ENCODE assay signal across 20 mouse cellular contexts in genomic region chr17:8729808-8730207, GRCm38 (mm10).
"Had no signal": no experiment of that assay in that cellular context is flagged by ENCODE, and none has a peak within 500 bp of the region (broad histone marks: within the 10 kb centered on the region; RNA-seq: fewer than 3 reads in every experiment).

No protein-coding gene starts in this region.

- H3K4me2 ChIP-seq: lung, embryonic 15.5 days; midbrain, embryonic 12.5 days; neural tube, embryonic 13.5 days; neural tube, embryonic 15.5 days had no signal

- H3K9me3 ChIP-seq: lung, embryonic 15.5 days; midbrain, embryonic 10.5 days; midbrain, embryonic 12.5 days; neural tube, embryonic 13.5 days; neural tube, embryonic 15.5 days had no signal

- H3K9ac ChIP-seq: liver, postnatal 0 days; lung, embryonic 15.5 days; midbrain, embryonic 12.5 days; neural tube, embryonic 13.5 days; neural tube, embryonic 15.5 days had no signal

- DNase-seq: liver, postnatal 0 days; lung, adult 2 months; lung, postnatal 14 days; lung, postnatal 4 days; midbrain, embryonic 14.5 days; retina, postnatal 1 day; right cerebral cortex, postnatal 25 days; right cerebral cortex, postnatal 4 days; spleen, adult 18-20 months; thymus, adult 18-20 months; thymus, postnatal 14 days; thymus, postnatal 36 days had no signal

- H3K27ac ChIP-seq: lung, embryonic 15.5 days; midbrain, embryonic 10.5 days; midbrain, embryonic 12.5 days; neural tube, embryonic 13.5 days; neural tube, embryonic 15.5 days had no signal

- H3K36me3 ChIP-seq: lung, embryonic 15.5 days; midbrain, embryonic 10.5 days; midbrain, embryonic 12.5 days; neural tube, embryonic 13.5 days; neural tube, embryonic 15.5 days had no signal

- H3K27me3 ChIP-seq: lung, embryonic 15.5 days; midbrain, embryonic 12.5 days; neural tube, embryonic 13.5 days; neural tube, embryonic 15.5 days had no signal

- H3K4me1 ChIP-seq: lung, embryonic 15.5 days; midbrain, embryonic 10.5 days; midbrain, embryonic 12.5 days; neural tube, embryonic 13.5 days; neural tube, embryonic 15.5 days had no signal

- ATAC-seq: liver, postnatal 0 days; lung, postnatal 0 days; midbrain, embryonic 16.5 days had no signal

- H3K4me3 ChIP-seq: lung, embryonic 15.5 days; midbrain, embryonic 10.5 days; midbrain, embryonic 12.5 days; myocyte; neural tube, embryonic 13.5 days; neural tube, embryonic 15.5 days had no signal
